In genomic region chr11:107998891-107999290, GRCm38 (mm10) we compare ENCODE assay signal across 12 mouse cellular contexts.
"Had no signal": no experiment of that assay in that cellular context is flagged by ENCODE, and none has a peak within 500 bp of the region (broad histone marks: within the 10 kb centered on the region; RNA-seq: fewer than 3 reads in every experiment).

No protein-coding gene starts in this region.

- H3K27me3 ChIP-seq: kidney, embryonic 15.5 days; limb, embryonic 15.5 days; midbrain, embryonic 12.5 days; neural tube, embryonic 13.5 days had no signal

- H3K27ac ChIP-seq: kidney, embryonic 15.5 days; limb, embryonic 15.5 days; midbrain, embryonic 12.5 days; neural tube, embryonic 13.5 days had no signal

- H3K4me1 ChIP-seq: neural tube, embryonic 13.5 days had no signal

- H3K9me3 ChIP-seq: kidney, embryonic 15.5 days; limb, embryonic 15.5 days; midbrain, embryonic 12.5 days; neural tube, embryonic 13.5 days had no signal

- H3K36me3 ChIP-seq: kidney, embryonic 15.5 days; limb, embryonic 15.5 days; midbrain, embryonic 12.5 days; neural tube, embryonic 13.5 days had no signal

- DNase-seq: kidney, adult 2 months; kidney, postnatal 14 days; retina, postnatal 1 day; right cerebral cortex, postnatal 4 days; spleen, adult 18-20 months; thymus, adult 18-20 months; thymus, postnatal 14 days had no signal

- H3K4me3 ChIP-seq: kidney, embryonic 15.5 days; limb, embryonic 15.5 days; midbrain, embryonic 12.5 days; neural tube, embryonic 13.5 days had no signal

- H3K9ac ChIP-seq: kidney, embryonic 15.5 days; limb, embryonic 15.5 days; midbrain, embryonic 12.5 days; neural tube, embryonic 13.5 days had no signal

- H3K4me2 ChIP-seq: kidney, embryonic 15.5 days; limb, embryonic 15.5 days; midbrain, embryonic 12.5 days; neural tube, embryonic 13.5 days had no signal

- ATAC-seq: midbrain, embryonic 16.5 days had no signal
